Mouse (Mus musculus): ENCODE measurements at regions not wholly inside any gene's neighbourhood (a gene's known extent, or its start where the extent isn't known, plus 50 kb on each side); places are given as distances from the start of the nearest gene placed in this dataset.

DNA sequence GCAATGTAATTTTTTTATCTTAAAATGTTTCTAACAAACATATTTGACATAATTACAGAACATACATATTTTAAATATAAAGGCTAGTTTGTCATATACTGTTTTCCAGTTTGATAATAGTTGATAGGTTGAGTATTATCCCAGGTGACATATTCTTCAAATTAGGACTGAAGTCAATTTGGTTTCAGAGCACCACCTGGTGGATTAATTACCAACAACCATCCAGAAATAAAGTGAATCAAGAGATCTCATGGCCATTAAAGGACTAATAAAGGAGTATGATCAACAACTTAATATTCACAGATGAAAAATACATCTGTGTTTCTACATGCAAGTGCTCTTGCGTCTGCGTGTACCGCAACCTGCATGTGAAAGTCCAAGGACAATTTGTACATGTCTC, 50.3 kb upstream of the Nmu start:
- Histone ChIP-seq H3K4me1 (ENCODE audit: control insufficient read depth, insufficient read depth, low read length) (no peaks in the 10 kb centered on the region), H3K4me3 (replicated peaks; ENCODE audit: insufficient read depth, low read depth, low read length) (no peak overlapping the region), H3K27me3 (ENCODE audit: control insufficient read depth, insufficient read depth, low read length) (no peaks in the 10 kb centered on the region), H3K27ac (ENCODE audit: insufficient read depth, low read length) (no peak overlapping the region)
- peak in 1 of 2 experiments; percentile 3 for DNase-seq
- peak; percentile 33; the same call in 1 of the 2 replicates for TF ChIP-seq CTCF (IDR thresholded peaks at IDR 0.05; ENCODE audit: borderline replicate concordance, insufficient read depth, low read depth, low read length)
- no peak for TF ChIP-seq POLR2A (IDR thresholded peaks at IDR 0.05; ENCODE audit: borderline replicate concordance, insufficient read depth, low read length)
- 87% methylated on average over 3 of the region's 3 CpGs for WGBS

DNA sequence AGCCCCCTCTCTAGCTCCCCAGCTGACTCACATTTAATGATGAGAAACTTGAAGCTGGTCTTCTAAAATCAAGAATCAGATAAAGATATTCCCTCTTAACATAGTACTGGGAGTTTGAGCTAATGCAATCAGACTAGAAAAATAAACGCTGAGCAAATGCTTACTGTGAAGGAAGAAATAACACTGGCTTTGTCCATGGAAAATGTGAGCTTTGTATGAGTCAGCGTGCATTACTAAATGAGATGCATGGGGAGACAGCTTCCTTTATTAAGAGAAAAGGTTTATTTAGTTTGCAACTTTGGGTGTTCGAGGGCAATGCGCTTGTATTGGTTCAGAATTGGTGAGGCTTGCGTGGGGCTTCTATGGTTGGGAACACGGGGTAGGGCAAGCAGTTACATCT, 52.7 kb upstream of the Nmu start:
- H3K27me3 ChIP-seq (ENCODE audit: control insufficient read depth, insufficient read depth, low read length): no peaks in the 10 kb centered on the region
- WGBS: 83% methylated on average over 6 of the region's 6 CpGs
- no peaks in the 10 kb centered on the region for H3K4me1 ChIP-seq (ENCODE audit: control insufficient read depth, insufficient read depth, low read length)
- H3K27ac ChIP-seq (ENCODE audit: insufficient read depth, low read length): no peak overlapping the region
- TF ChIP-seq CTCF (IDR thresholded peaks at IDR 0.05; ENCODE audit: borderline replicate concordance, insufficient read depth, low read depth, low read length): no peak
- no peak for TF ChIP-seq POLR2A (IDR thresholded peaks at IDR 0.05; ENCODE audit: borderline replicate concordance, insufficient read depth, low read length)
- no peak for DNase-seq
- no peak overlapping the region for H3K4me3 ChIP-seq (replicated peaks; ENCODE audit: insufficient read depth, low read depth, low read length)

DNA sequence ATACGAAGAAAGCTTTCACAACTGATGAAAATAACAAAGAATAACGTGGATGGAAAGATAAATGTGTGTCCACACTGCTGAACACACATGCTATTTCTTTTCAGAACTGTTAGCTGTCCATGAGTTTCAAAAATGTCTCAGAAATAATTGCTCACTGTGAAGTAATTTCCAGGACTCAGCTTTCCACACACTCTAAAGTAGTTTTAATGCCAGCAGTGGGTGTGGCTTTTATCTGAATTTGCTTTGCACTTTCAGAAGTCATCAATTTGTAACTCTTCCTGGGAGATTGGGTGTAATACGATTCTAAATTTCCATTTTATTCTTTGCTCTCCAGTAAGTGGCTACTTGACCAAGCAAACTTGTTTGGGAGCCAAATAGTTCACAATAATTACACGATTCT, 53.5 kb upstream of the Nmu start:
- Histone ChIP-seq H3K27me3 (ENCODE audit: control insufficient read depth, insufficient read depth, low read length) (no peaks in the 10 kb centered on the region), H3K4me1 (ENCODE audit: control insufficient read depth, insufficient read depth, low read length) (no peaks in the 10 kb centered on the region), H3K27ac (ENCODE audit: insufficient read depth, low read length) (no peak overlapping the region), H3K4me3 (replicated peaks; ENCODE audit: insufficient read depth, low read depth, low read length) (no peak overlapping the region)
- WGBS: 72% methylated on average over 4 of the region's 4 CpGs
- DNase-seq: no peak
- TF ChIP-seq CTCF (IDR thresholded peaks at IDR 0.05; ENCODE audit: borderline replicate concordance, insufficient read depth, low read depth, low read length) (no peak), POLR2A (IDR thresholded peaks at IDR 0.05; ENCODE audit: borderline replicate concordance, insufficient read depth, low read length) (no peak)

DNA sequence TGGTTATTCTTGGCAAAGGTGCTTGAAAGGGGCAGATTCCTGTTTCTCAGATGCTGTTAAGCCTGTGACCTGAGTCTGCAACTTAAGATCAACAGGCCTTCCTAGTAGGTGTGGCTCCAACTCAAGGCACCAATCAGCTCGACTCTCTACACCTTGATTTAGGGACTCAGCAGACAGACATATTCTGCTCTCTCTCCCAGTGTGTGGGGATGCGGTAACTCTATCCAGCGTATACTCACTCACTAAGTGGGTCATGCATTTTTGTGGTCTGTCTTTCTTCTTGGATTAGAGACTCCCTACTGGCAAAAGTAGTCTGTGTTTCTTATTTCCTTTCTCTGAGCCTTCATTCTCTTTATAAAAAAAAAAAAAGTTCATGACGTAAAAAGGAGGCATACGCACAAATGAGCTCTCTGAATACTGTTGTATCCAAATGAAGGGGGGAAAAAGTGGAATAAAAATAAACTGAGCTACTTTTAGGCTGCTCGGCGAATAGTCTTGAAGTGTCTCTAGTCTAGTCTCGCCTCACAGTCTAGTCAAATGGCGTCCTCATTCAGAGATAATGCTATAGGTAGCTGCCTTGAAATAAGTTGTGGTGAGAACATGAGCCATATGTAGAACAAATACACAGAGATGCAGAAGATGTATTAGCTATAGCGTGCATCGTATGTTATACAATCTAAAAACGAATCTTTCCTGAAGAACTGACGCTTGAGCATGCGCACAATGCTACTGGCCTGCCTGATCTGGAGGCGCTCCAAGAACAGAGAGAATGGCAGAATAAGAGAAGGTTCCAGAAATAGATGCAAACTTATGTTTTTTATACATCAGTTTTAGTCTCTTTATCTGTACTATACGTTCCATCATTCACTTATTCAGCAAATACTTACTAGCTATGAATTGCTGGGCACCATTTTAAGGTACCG, 55.6 kb upstream of the Nmu start:
- DNase-seq: no peak
- Histone ChIP-seq H3K4me3 (replicated peaks; ENCODE audit: insufficient read depth, low read depth, low read length) (no peak overlapping the region), H3K4me1 (ENCODE audit: control insufficient read depth, insufficient read depth, low read length) (no peaks in the 10 kb centered on the region), H3K27me3 (ENCODE audit: control insufficient read depth, insufficient read depth, low read length) (no peaks in the 10 kb centered on the region), H3K27ac (ENCODE audit: insufficient read depth, low read length) (no peak overlapping the region)
- TF ChIP-seq CTCF (IDR thresholded peaks at IDR 0.05; ENCODE audit: borderline replicate concordance, insufficient read depth, low read depth, low read length) (no peak), POLR2A (IDR thresholded peaks at IDR 0.05; ENCODE audit: borderline replicate concordance, insufficient read depth, low read length) (no peak)
- WGBS: 87% methylated on average over 17 of the region's 17 CpGs

DNA sequence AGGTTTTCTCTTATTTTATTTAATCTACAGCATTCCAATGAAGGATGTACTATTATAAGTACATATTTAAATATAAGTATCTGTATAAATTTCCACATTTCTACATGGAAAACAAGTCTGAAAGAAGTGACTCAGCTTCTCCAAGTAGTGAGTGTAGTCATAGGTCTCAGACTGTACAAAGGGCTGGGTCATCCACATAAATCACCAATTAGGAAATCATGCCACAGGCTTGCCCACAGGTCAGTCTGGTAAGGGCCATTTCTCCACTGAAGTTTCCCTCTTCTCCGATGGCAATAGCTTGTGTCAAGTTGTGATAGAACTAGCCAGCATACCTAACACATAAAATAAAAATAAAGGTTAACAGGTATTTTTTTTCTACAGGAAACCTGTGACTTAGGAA, 56.3 kb upstream of the Nmu start:
- no peaks in the 10 kb centered on the region for H3K27me3 ChIP-seq (ENCODE audit: control insufficient read depth, insufficient read depth, low read length)
- no peaks in the 10 kb centered on the region for H3K4me1 ChIP-seq (ENCODE audit: control insufficient read depth, insufficient read depth, low read length)
- no peak overlapping the region for H3K27ac ChIP-seq (ENCODE audit: insufficient read depth, low read length)
- 98% methylated on average over 1 of the region's 1 CpGs for WGBS
- DNase-seq: no peak
- TF ChIP-seq CTCF (IDR thresholded peaks at IDR 0.05; ENCODE audit: borderline replicate concordance, insufficient read depth, low read depth, low read length) (no peak), POLR2A (IDR thresholded peaks at IDR 0.05; ENCODE audit: borderline replicate concordance, insufficient read depth, low read length) (no peak)
- H3K4me3 ChIP-seq (replicated peaks; ENCODE audit: insufficient read depth, low read depth, low read length): no peak overlapping the region

DNA sequence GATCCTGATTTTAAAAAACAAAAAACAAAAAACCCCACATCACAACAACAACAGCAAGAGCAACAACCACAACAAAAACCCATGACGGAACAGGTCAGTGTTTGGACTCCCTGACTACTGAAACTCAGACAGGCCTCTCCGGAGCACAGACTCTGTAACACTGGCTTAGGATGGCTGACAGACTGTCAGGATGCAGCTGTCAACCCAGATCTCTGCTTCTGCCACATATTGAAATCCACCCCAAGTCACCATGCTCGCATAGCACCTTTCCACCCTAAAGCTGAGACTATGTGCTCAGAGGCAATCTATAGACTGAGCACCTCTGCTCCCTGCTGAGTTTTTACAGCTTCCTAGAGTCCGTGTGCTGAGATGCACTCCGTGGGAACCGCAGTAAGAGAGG, 57.0 kb upstream of the Nmu start:
- no peak for TF ChIP-seq CTCF (IDR thresholded peaks at IDR 0.05; ENCODE audit: borderline replicate concordance, insufficient read depth, low read depth, low read length)
- Histone ChIP-seq H3K4me3 (replicated peaks; ENCODE audit: insufficient read depth, low read depth, low read length) (no peak overlapping the region), H3K27ac (ENCODE audit: insufficient read depth, low read length) (no peak overlapping the region), H3K4me1 (ENCODE audit: control insufficient read depth, insufficient read depth, low read length) (no peaks in the 10 kb centered on the region), H3K27me3 (ENCODE audit: control insufficient read depth, insufficient read depth, low read length) (no peaks in the 10 kb centered on the region)
- 75% methylated on average over 6 of the region's 6 CpGs for WGBS
- no peak for DNase-seq

DNA sequence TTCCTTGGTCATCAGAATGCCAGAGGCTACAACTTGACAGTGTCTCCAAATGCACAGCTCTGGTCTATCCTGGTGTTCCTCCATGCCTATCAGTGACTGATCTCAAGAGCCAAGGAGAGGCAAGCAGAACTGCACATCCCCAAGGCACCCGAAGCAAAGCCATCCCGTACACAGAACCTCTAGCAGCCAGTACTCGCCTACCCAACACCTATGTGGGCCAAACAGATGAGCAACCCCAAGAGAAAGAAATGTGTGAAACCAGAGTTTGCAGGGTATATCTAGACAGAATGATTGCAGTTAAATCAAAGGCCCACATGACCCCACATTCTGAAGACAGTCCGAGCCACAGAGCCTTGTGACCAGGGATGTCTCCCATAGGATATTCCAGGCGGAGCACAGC, 60.0 kb upstream of the Nmu start:
- WGBS: 97% methylated on average over 5 of the region's 5 CpGs

DNA sequence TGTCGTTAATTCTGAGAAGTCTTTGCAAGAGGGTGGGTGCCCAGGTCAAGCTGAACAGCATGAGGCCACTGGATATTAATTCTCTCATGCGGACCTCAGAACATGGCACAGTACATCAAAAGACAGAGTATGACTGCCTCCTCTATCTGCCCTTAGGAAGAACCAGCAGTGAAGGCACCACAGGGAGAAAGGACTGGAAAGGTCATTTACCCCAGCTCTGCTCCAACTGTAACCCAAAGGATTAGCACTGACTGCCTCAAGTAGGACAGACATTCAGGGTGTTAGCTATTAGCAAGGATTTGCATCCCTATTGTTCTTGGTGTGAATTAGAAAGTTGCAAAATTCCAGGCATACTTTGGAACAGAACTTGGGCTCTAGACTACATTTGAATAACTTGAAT, 58.2 kb upstream of the Gm7271 start:
- no peak for TF ChIP-seq POLR2A (IDR thresholded peaks at IDR 0.05; ENCODE audit: borderline replicate concordance, insufficient read depth, low read length)
- TF ChIP-seq CTCF (IDR thresholded peaks at IDR 0.05; ENCODE audit: borderline replicate concordance, insufficient read depth, low read depth, low read length): no peak
- Histone ChIP-seq H3K4me1 (ENCODE audit: control insufficient read depth, insufficient read depth, low read length) (no peaks in the 10 kb centered on the region), H3K4me3 (replicated peaks; ENCODE audit: insufficient read depth, low read depth, low read length) (no peak overlapping the region), H3K27me3 (ENCODE audit: control insufficient read depth, insufficient read depth, low read length) (no peaks in the 10 kb centered on the region), H3K27ac (ENCODE audit: insufficient read depth, low read length) (no peak overlapping the region)
- no peak for DNase-seq
- WGBS: 77% methylated on average over 2 of the region's 2 CpGs

More for the DNA sequence above, 60.0 kb upstream of the Nmu start:
- no peak overlapping the region for H3K4me3 ChIP-seq (replicated peaks; ENCODE audit: insufficient read depth, low read depth, low read length)
- no peak for TF ChIP-seq CTCF (IDR thresholded peaks at IDR 0.05; ENCODE audit: borderline replicate concordance, insufficient read depth, low read depth, low read length)
- no peak for TF ChIP-seq POLR2A (IDR thresholded peaks at IDR 0.05; ENCODE audit: borderline replicate concordance, insufficient read depth, low read length)
- DNase-seq: no peak
- no peaks in the 10 kb centered on the region for H3K4me1 ChIP-seq (ENCODE audit: control insufficient read depth, insufficient read depth, low read length)
- no peaks in the 10 kb centered on the region for H3K27me3 ChIP-seq (ENCODE audit: control insufficient read depth, insufficient read depth, low read length)
- H3K27ac ChIP-seq (ENCODE audit: insufficient read depth, low read length): no peak overlapping the region
